ENCODE assay signal across 21 mouse cellular contexts in the genomic region with DNA sequence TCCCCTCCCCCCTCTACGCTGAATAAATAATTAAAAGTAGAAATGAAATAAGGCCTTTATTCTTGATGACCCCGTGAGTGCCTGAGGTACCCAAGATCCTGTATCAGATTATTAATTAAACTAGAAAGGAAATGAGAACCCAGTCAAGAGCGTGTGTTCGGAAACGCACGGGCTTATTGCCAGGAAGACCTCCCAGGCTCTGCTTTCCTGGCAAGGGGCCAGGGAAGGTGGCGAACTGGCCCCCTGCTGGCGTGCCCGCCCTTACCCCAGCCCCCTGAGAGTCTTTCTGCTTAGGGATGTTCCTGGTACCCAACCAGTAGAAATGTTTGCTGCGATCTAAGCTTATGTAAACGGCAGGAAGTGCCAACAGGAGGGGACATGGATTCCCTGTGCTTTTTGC. TPM values are rescaled to one million over a fixed set of nuclear protein-coding genes. Genes with fewer than 3 reads are reported as not detected.
DNase-seq lines count a peak whose midpoint lies in the region; ATAC-seq and TF ChIP-seq lines count a peak whose summit lies in the region.
"Had no signal": no experiment of that assay in that cellular context is flagged by ENCODE, and none has a peak within 500 bp of the region (broad histone marks: within the 10 kb centered on the region; RNA-seq: fewer than 3 reads in every experiment).

No protein-coding gene starts in this region.

- H3K9ac ChIP-seq in forebrain, embryonic 14.5 days (ENCODE audit: low read length), result no peak overlapping the region
- no peak overlapping the region for H3K9ac ChIP-seq in forebrain, postnatal 0 days
- no peak overlapping the region for H3K9ac ChIP-seq in kidney, embryonic 16.5 days (replicated peaks; ENCODE audit: low read length)
- no peak overlapping the region for H3K9ac ChIP-seq in lung, embryonic 16.5 days (ENCODE audit: low read length)
- H3K9ac ChIP-seq: heart, embryonic 15.5 days; liver, embryonic 15.5 days; lung, embryonic 15.5 days; midbrain, embryonic 13.5 days had no signal

- WGBS in forebrain, embryonic 14.5 days, result 58% methylated on average over 11 of the region's 11 CpGs
- 49% methylated on average over 11 of the region's 11 CpGs for WGBS in forebrain, postnatal 0 days
- 55% methylated on average over 11 of the region's 11 CpGs for WGBS in kidney, embryonic 16.5 days
- 28% methylated on average over 11 of the region's 11 CpGs for WGBS in lung, embryonic 16.5 days

- ATAC-seq in forebrain, embryonic 14.5 days, result no peak
- no peak for ATAC-seq in forebrain, postnatal 0 days
- no peak for ATAC-seq in kidney, embryonic 16.5 days (ENCODE audit: low FRiP score, low TSS enrichment)
- 0 out of 2 replicates have a peak, but pooled peaks have one; percentile 11 for ATAC-seq in lung, embryonic 16.5 days (ENCODE audit: low read depth)
- no peak for ATAC-seq in CD4-positive, CD25-positive, alpha-beta regulatory T cell, adult 4 months
- ATAC-seq: forebrain, embryonic 16.5 days; hindbrain, embryonic 16.5 days; midbrain, embryonic 13.5 days had no signal

- H3K4me2 ChIP-seq in forebrain, embryonic 14.5 days (ENCODE audit: low read length), result no peak overlapping the region
- no peak overlapping the region for H3K4me2 ChIP-seq in forebrain, postnatal 0 days (ENCODE audit: low read depth)
- no peak overlapping the region for H3K4me2 ChIP-seq in kidney, embryonic 16.5 days (replicated peaks; ENCODE audit: low read depth, low read length)
- no peak overlapping the region for H3K4me2 ChIP-seq in lung, embryonic 16.5 days (ENCODE audit: low read depth, low read length)
- H3K4me2 ChIP-seq: heart, embryonic 15.5 days; liver, embryonic 15.5 days; lung, embryonic 15.5 days; midbrain, embryonic 13.5 days had no signal

- no peak overlapping the region for H3K4me3 ChIP-seq in forebrain, embryonic 14.5 days (ENCODE audit: low read depth, low read length)
- H3K4me3 ChIP-seq in forebrain, postnatal 0 days (ENCODE audit: low read depth, low read length), result no peak overlapping the region
- no peak overlapping the region for H3K4me3 ChIP-seq in kidney, embryonic 16.5 days (ENCODE audit: low read length)
- H3K4me3 ChIP-seq in lung, embryonic 16.5 days (ENCODE audit: low read length), result no peak overlapping the region
- H3K4me3 ChIP-seq: heart, embryonic 10.5 days; heart, embryonic 15.5 days; liver, embryonic 15.5 days; lung, embryonic 15.5 days; midbrain, embryonic 13.5 days had no signal

- no peaks in the 10 kb centered on the region for H3K27me3 ChIP-seq in forebrain, embryonic 14.5 days (replicated peaks; ENCODE audit: control insufficient read depth, insufficient read depth, low read length)
- H3K27me3 ChIP-seq in forebrain, postnatal 0 days (ENCODE audit: insufficient read depth, low read length), result no peaks in the 10 kb centered on the region
- no peaks in the 10 kb centered on the region for H3K27me3 ChIP-seq in kidney, embryonic 16.5 days (ENCODE audit: insufficient read depth, low read length)
- H3K27me3 ChIP-seq in lung, embryonic 16.5 days (ENCODE audit: control insufficient read depth, insufficient read depth, low read depth, low read length), result no peaks in the 10 kb centered on the region
- H3K27me3 ChIP-seq: heart, embryonic 15.5 days; liver, embryonic 15.5 days; lung, embryonic 15.5 days; midbrain, embryonic 13.5 days had no signal

- no peaks in the 10 kb centered on the region for H3K4me1 ChIP-seq in forebrain, embryonic 14.5 days (ENCODE audit: control insufficient read depth, insufficient read depth, low read length)
- no peaks in the 10 kb centered on the region for H3K4me1 ChIP-seq in forebrain, postnatal 0 days (ENCODE audit: insufficient read depth)
- no peaks in the 10 kb centered on the region for H3K4me1 ChIP-seq in kidney, embryonic 16.5 days (ENCODE audit: insufficient read depth, low read length)
- H3K4me1 ChIP-seq in lung, embryonic 16.5 days (replicated peaks; ENCODE audit: control insufficient read depth, insufficient read depth, low read length), result peaks cover 8% of the 10 kb centered on the region
- H3K4me1 ChIP-seq: heart, embryonic 10.5 days; heart, embryonic 15.5 days; liver, embryonic 15.5 days; midbrain, embryonic 13.5 days had no signal

- peak; percentile 24 for DNase-seq in forebrain, embryonic 14.5 days (ENCODE audit: low spot score)
- no peak for DNase-seq in forebrain, postnatal 0 days
- DNase-seq in kidney, postnatal 10 days, result peak; percentile 48
- no peak for DNase-seq in lung, postnatal 10 days
- DNase-seq: adrenal gland, postnatal 25 days; cerebellum, adult 18-20 months; layer of hippocampus, adult 9-11 months; right cerebral cortex, adult 18-20 months; spleen, adult 18-20 months; thymus, postnatal 14 days had no signal

- H3K36me3 ChIP-seq in forebrain, embryonic 14.5 days (ENCODE audit: control insufficient read depth, insufficient read depth, low read length), result no peaks in the 10 kb centered on the region
- H3K36me3 ChIP-seq in forebrain, postnatal 0 days (ENCODE audit: insufficient read depth), result no peaks in the 10 kb centered on the region
- H3K36me3 ChIP-seq in kidney, embryonic 16.5 days (ENCODE audit: insufficient read depth, low read length), result peaks cover 12% of the 10 kb centered on the region; the same call in 1 of the 2 replicates
- peaks cover 2% of the 10 kb centered on the region; the same call in 1 of the 2 replicates for H3K36me3 ChIP-seq in lung, embryonic 16.5 days (ENCODE audit: control insufficient read depth, insufficient read depth, low read length)
- H3K36me3 ChIP-seq: heart, embryonic 15.5 days; liver, embryonic 15.5 days; lung, embryonic 15.5 days had no signal

- H3K27ac ChIP-seq in forebrain, embryonic 14.5 days (ENCODE audit: low read depth, low read length), result no peak overlapping the region
- H3K27ac ChIP-seq in forebrain, postnatal 0 days (ENCODE audit: low read depth, low read length), result no peak overlapping the region
- H3K27ac ChIP-seq in kidney, embryonic 16.5 days (ENCODE audit: low read length), result no peak overlapping the region
- no peak overlapping the region for H3K27ac ChIP-seq in lung, embryonic 16.5 days (ENCODE audit: low read length)
- H3K27ac ChIP-seq: heart, embryonic 10.5 days; heart, embryonic 15.5 days; liver, embryonic 15.5 days; lung, embryonic 15.5 days; macrophage; midbrain, embryonic 13.5 days had no signal

- TF ChIP-seq CTCF in forebrain, postnatal 0 days (IDR thresholded peaks at IDR 0.05; ENCODE audit: low read depth), result no peak

- H3K9me3 ChIP-seq in forebrain, embryonic 14.5 days (replicated peaks; ENCODE audit: control insufficient read depth, low read length), result peaks cover 9% of the 10 kb centered on the region; the same call in 1 of the 2 replicates
- H3K9me3 ChIP-seq in forebrain, postnatal 0 days (ENCODE audit: low read length), result no peaks in the 10 kb centered on the region
- H3K9me3 ChIP-seq in kidney, embryonic 16.5 days (ENCODE audit: low read length), result peaks cover 17% of the 10 kb centered on the region
- peaks cover 18% of the 10 kb centered on the region for H3K9me3 ChIP-seq in lung, embryonic 16.5 days (ENCODE audit: control insufficient read depth, low read length)

RNA-seq across cellular contexts. Expression of a gene that starts 49.2 kb away (rescaled TPM):
- 23.5 and 35.9 TPM in 2 replicates for polyA plus RNA-seq in forebrain, embryonic 14.5 days (2014; fragmentation: Nextera tagmentation; extraction: Ambion mirVana)
- 92.4 and 116 TPM in 2 replicates for total RNA-seq in forebrain, postnatal 0 days (2014; rRNA removed)
- polyA plus RNA-seq in forebrain, postnatal 0 days (2015; fragmentation: Nextera tagmentation; extraction: Ambion mirVana), result 14.1 and 24.8 TPM in 2 replicates
- 32.2 and 34.0 TPM in 2 replicates for polyA plus RNA-seq in kidney, embryonic 16.5 days (2015; fragmentation: Nextera tagmentation; extraction: Ambion mirVana)
- polyA plus RNA-seq in lung, embryonic 16.5 days (2015; fragmentation: Nextera tagmentation; extraction: Ambion mirVana), result 13.9 and 14.1 TPM in 2 replicates
- 10 to 100 TPM; 24.4 to 38.9 TPM for polyA plus RNA-seq in CD4-positive, CD25-positive, alpha-beta regulatory T cell, adult 4 months (2017; shearing (Covaris generic))

Comparison
In these comparisons a context has a peak if more than half of its experiments do, and no peak if none do; other contexts are left out.
1. DNase-seq: peak in forebrain, embryonic 14.5 days (single experiment) and kidney, postnatal 10 days (single experiment); none in forebrain, postnatal 0 days (single experiment) and lung, postnatal 10 days (single experiment).